Mouse (Mus musculus): ENCODE measurements at regions not wholly inside any gene's neighbourhood (a gene's known extent, or its start where the extent isn't known, plus 50 kb on each side); places are given as distances from the start of the nearest gene placed in this dataset.

- H3K36me3 ChIP-seq (ENCODE audit: insufficient read depth), result no peaks in the 10 kb centered on the region
- no peak overlapping the region for H3K9ac ChIP-seq
- H3K4me3 ChIP-seq (ENCODE audit: low read depth, low read length), result no peak overlapping the region
- WGBS, result 73% methylated on average over 6 of the region's 6 CpGs
- H3K27ac ChIP-seq (ENCODE audit: low read depth, low read length), result no peak overlapping the region
- no peaks in the 10 kb centered on the region for H3K27me3 ChIP-seq (ENCODE audit: insufficient read depth, low read length)
- H3K4me2 ChIP-seq (ENCODE audit: low read depth), result no peak overlapping the region
- no peaks in the 10 kb centered on the region; the same call in 1 of the 2 replicates for H3K4me1 ChIP-seq (ENCODE audit: insufficient read depth)
- ATAC-seq (no peak; the same call in 1 of the 2 replicates), DNase-seq (no peak)
- no peaks in the 10 kb centered on the region for H3K9me3 ChIP-seq (ENCODE audit: low read length)
- no peak for TF ChIP-seq CTCF (IDR thresholded peaks at IDR 0.05; ENCODE audit: low read depth)
Measured at GRCm38 (mm10) chr5:91869791-91870190, 93.1 kb downstream of the Rchy1 start.

- Histone ChIP-seq H3K4me3 (ENCODE audit: low read depth, low read length) (no peak overlapping the region), H3K9ac (no peak overlapping the region), H3K4me1 (ENCODE audit: insufficient read depth) (no peaks in the 10 kb centered on the region; the same call in 1 of the 2 replicates), H3K27me3 (ENCODE audit: insufficient read depth, low read length) (no peaks in the 10 kb centered on the region), H3K4me2 (ENCODE audit: low read depth) (no peak overlapping the region), H3K27ac (ENCODE audit: low read depth, low read length) (no peak overlapping the region), H3K36me3 (ENCODE audit: insufficient read depth) (no peaks in the 10 kb centered on the region), H3K9me3 (ENCODE audit: low read length) (no peaks in the 10 kb centered on the region)
- no peak for ATAC-seq
- TF ChIP-seq CTCF (IDR thresholded peaks at IDR 0.05; ENCODE audit: low read depth), result no peak
- no peak for DNase-seq
- 93% methylated on average over 3 of the region's 3 CpGs for WGBS
Measured at GRCm38 (mm10) chr5:91866184-91866583, 96.7 kb downstream of the Rchy1 start.

GRCm38 (mm10) chr5:91865365-91865764 is 97.5 kb downstream of the Rchy1 start:
- DNase-seq (no peak), ATAC-seq (no peak)
- H3K9ac ChIP-seq, result no peak overlapping the region
- no peaks in the 10 kb centered on the region for H3K9me3 ChIP-seq (ENCODE audit: low read length)
- TF ChIP-seq CTCF (IDR thresholded peaks at IDR 0.05; ENCODE audit: low read depth), result no peak
- no peak overlapping the region for H3K27ac ChIP-seq (ENCODE audit: low read depth, low read length)
- no peaks in the 10 kb centered on the region for H3K36me3 ChIP-seq (ENCODE audit: insufficient read depth)
- WGBS, result 95% methylated on average over 3 of the region's 3 CpGs
- no peak overlapping the region for H3K4me2 ChIP-seq (ENCODE audit: low read depth)
- no peaks in the 10 kb centered on the region for H3K27me3 ChIP-seq (ENCODE audit: insufficient read depth, low read length)
- no peak overlapping the region for H3K4me3 ChIP-seq (ENCODE audit: low read depth, low read length)
- H3K4me1 ChIP-seq (ENCODE audit: insufficient read depth), result no peaks in the 10 kb centered on the region; the same call in 1 of the 2 replicates

GRCm38 (mm10) chr5:91862843-91863242 is 100.0 kb downstream of the Rchy1 start:
- ATAC-seq (no peak), DNase-seq (no peak)
- no peak overlapping the region for H3K9ac ChIP-seq
- H3K4me3 ChIP-seq (ENCODE audit: low read depth, low read length), result no peak overlapping the region
- H3K4me2 ChIP-seq (ENCODE audit: low read depth), result no peak overlapping the region
- 96% methylated on average over 3 of the region's 3 CpGs for WGBS
- TF ChIP-seq CTCF (IDR thresholded peaks at IDR 0.05; ENCODE audit: low read depth), result no peak; the same call in 1 of the 2 replicates
- no peaks in the 10 kb centered on the region for H3K27me3 ChIP-seq (ENCODE audit: insufficient read depth, low read length)
- no peaks in the 10 kb centered on the region for H3K4me1 ChIP-seq (ENCODE audit: insufficient read depth)
- no peaks in the 10 kb centered on the region for H3K9me3 ChIP-seq (ENCODE audit: low read length)
- H3K27ac ChIP-seq (ENCODE audit: low read depth, low read length), result no peak overlapping the region
- H3K36me3 ChIP-seq (ENCODE audit: insufficient read depth), result no peaks in the 10 kb centered on the region

GRCm38 (mm10) chr5:91862243-91862642 is 100.6 kb downstream of the Rchy1 start:
- Histone ChIP-seq H3K9me3 (ENCODE audit: low read length) (no peaks in the 10 kb centered on the region), H3K27me3 (ENCODE audit: insufficient read depth, low read length) (no peaks in the 10 kb centered on the region), H3K27ac (ENCODE audit: low read depth, low read length) (no peak overlapping the region), H3K4me2 (ENCODE audit: low read depth) (no peak overlapping the region), H3K36me3 (ENCODE audit: insufficient read depth) (no peaks in the 10 kb centered on the region), H3K9ac (no peak overlapping the region), H3K4me1 (ENCODE audit: insufficient read depth) (no peaks in the 10 kb centered on the region), H3K4me3 (ENCODE audit: low read depth, low read length) (no peak overlapping the region)
- no peak for TF ChIP-seq CTCF (IDR thresholded peaks at IDR 0.05; ENCODE audit: low read depth)
- DNase-seq, result no peak
- ATAC-seq, result no peak
- 92% methylated on average over 3 of the region's 3 CpGs for WGBS

GRCm38 (mm10) chr5:91861440-91862187 is 101.3 kb downstream of the Rchy1 start:
- TF ChIP-seq CTCF (IDR thresholded peaks at IDR 0.05; ENCODE audit: low read depth), result peak; percentile 62

GRCm38 (mm10) chr5:91860489-91860888 is 102.4 kb downstream of the Rchy1 start:
- ATAC-seq (no peak), DNase-seq (no peak)
- Histone ChIP-seq H3K4me1 (ENCODE audit: insufficient read depth) (no peaks in the 10 kb centered on the region), H3K9ac (no peak overlapping the region), H3K4me2 (ENCODE audit: low read depth) (no peak overlapping the region), H3K9me3 (ENCODE audit: low read length) (no peaks in the 10 kb centered on the region), H3K4me3 (ENCODE audit: low read depth, low read length) (no peak overlapping the region), H3K27me3 (ENCODE audit: insufficient read depth, low read length) (no peaks in the 10 kb centered on the region), H3K36me3 (ENCODE audit: insufficient read depth) (no peaks in the 10 kb centered on the region), H3K27ac (ENCODE audit: low read depth, low read length) (no peak overlapping the region)
- TF ChIP-seq CTCF (IDR thresholded peaks at IDR 0.05; ENCODE audit: low read depth), result no peak
- WGBS, result 79% methylated on average over 2 of the region's 2 CpGs

More at GRCm38 (mm10) chr5:91861440-91862187, 101.3 kb downstream of the Rchy1 start:
- no peaks in the 10 kb centered on the region for H3K27me3 ChIP-seq (ENCODE audit: insufficient read depth, low read length)
- DNase-seq, result peak; percentile 25
- H3K9ac ChIP-seq, result no peak overlapping the region
- no peak overlapping the region for H3K4me2 ChIP-seq (ENCODE audit: low read depth)
- 66% methylated on average over 11 of the region's 11 CpGs for WGBS
- no peaks in the 10 kb centered on the region for H3K4me1 ChIP-seq (ENCODE audit: insufficient read depth)
- no peaks in the 10 kb centered on the region for H3K9me3 ChIP-seq (ENCODE audit: low read length)
- no peak overlapping the region for H3K27ac ChIP-seq (ENCODE audit: low read depth, low read length)
- ATAC-seq, result peak; percentile 53
- H3K4me3 ChIP-seq (ENCODE audit: low read depth, low read length), result no peak overlapping the region
- H3K36me3 ChIP-seq (ENCODE audit: insufficient read depth), result no peaks in the 10 kb centered on the region

Data from forebrain, postnatal 0 days (tissue).